Mouse (Mus musculus) kidney, postnatal 4 days (tissue): Measurements from ENCODE around the gene Klk1b26.
"Not testable (repeated sequence)": the region's sequence is repeated elsewhere in the genome, so short reads cannot be mapped to it uniquely, and the experiment has no call there.

ENCODE experiments used
- DNase-seq, 2 experiments: peaks; one replicate each; pipeline ENCODE4 v3.0.0; 2021; ENCODE audit warnings: mixed read lengths in 2 of 2

Klk1b26 gene

DNA sequence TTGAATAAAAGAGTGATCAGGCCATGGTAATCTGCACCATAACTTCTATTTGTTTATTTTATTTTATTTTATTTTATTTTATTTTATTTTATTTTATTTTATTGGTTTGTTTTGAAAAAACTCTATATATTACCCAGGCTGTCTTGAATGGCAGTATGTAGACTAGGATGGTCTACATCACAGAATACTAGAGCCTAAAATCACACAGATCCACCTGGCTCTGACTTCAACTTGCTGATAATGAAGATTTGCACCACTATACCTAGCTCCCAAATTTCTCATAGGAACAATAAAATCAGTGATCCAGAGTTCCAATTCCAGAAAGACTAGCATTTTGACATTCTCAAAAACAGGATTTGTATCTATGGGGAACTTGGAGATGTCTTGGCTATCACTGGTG lies at the start of gene Klk1b26:
Klk1b26 (plus strand) TSS at position 301 of the 400 bp plus-strand sequence.
- not testable (repeated sequence) for DNase-seq

DNA sequence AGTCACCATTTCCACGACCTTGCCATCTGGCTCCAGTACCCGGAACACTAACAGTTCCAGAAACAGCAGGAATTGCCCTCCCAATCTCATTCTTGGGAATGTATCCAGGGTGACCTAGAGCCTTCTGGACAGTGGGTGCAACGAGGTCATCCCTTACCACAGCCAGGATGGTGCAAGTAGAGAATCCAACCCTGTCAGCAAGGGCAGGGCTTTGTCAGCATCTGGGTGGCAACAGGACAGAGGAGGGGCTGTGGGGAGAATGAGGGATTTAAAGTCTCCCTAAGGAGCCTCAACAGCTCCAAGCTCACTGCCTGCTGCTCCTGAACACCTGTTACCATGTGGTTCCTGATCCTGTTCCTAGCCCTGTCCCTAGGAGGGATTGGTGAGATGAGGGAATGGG lies 45.5 kb upstream of the Klk1b26 start, which contains the start of gene Klk1b1:
Klk1b1 (plus strand) TSS at position 301 of the 400 bp plus-strand sequence.
- no peak for DNase-seq

DNA sequence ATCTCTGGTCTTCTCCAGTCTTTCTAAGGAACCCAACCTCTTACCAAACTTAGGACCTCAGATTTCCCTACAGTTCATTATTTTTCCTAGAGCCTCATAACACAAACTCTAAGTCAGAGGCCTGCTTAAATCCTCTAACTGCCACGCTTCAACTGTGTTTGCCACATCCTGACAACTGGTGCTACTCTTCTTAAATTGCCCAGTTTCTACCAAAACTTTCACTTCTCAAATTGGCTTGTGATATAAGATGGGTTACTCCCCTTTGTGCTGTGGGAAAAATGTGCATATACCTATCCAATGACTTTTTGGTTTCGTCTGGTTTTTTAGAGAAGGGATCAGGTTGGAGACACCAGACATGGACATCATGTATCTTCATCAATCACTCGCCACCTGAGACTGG lies 44.9 kb upstream of the Klk1b26 start:
- no peak for DNase-seq

DNA sequence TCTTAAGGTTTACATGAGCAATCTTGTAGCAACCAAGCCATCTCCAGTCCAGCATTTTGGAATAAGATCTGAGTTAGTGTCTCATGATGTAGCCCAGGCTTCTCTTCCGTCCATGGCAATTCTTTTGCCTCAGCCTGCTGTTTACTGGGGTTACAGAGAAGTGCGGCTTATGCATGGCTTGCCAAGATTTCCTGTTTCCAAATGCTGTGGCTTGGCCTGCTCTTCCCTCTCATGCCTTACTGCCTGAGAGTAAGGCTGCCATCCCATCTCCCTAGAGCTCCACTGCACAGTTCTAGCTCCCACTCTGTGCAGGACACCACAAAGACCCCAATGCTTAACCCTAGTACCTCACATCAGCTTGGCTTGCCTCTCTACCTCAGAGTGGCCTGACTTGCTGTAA lies 44.4 kb upstream of the Klk1b26 start:
- DNase-seq, result no peak

DNA sequence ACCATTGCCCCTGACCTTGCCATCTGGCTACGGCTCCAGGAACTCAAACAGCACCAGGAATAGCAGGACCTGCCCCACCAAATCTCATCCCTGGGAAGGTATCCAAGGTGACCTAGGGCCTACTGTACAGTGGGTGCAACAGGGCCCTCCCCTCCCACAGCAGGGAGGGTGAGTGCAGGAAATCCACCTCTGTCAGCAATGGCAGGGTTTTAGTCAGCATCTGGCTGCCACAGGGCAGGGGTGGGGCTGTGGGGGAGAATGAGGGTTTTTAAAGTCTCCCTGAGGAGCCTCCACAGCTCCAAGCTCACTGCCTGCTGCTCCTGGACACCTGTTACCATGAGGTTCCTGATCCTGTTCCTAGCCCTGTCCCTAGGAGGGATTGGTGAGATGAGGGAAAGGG lies 36.2 kb upstream of the Klk1b26 start, which contains the start of gene Klk1b9:
Klk1b9 (plus strand) TSS at position 301 of the 400 bp plus-strand sequence.
- DNase-seq, result not testable (repeated sequence)

DNA sequence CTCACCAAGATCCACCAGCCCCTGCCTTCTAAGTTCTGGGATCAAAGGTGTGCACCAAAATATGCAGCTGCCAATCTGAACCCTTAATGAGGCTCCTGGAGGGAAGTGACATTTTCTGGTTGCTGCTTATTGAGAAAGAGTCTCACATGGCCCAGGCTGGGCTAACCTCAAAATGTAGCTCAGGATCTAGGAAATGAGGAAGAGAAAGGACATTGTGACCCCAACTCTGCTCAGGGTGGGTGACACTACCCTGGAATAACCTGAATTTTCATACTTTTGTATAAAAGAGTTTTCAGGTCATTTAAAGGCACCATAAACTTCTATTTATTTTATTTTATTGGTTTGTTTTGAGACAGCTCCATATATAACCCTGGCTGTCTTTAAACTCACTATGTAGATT lies 26.3 kb upstream of the Klk1b26 start:
- no peak for DNase-seq

DNA sequence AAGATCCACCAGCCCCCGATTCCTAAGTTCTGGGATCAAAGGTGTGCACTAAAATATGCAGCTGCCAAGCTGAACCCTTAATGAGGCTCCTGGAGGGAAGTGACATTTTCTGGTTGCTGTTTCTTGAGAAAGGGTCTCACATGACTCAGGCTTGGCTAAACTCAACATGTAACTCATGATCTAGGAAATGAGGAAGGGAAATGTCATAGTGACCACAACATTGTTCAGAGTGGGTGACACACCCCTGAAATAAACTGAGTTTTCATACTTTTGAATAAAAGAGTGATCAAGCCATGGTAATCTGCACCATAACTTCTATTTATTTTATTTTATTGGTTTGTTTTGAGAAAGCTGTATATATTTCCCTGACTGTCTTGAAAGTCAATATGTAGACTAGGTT lies 17.1 kb upstream of the Klk1b26 start:
- not testable (repeated sequence) for DNase-seq

DNA sequence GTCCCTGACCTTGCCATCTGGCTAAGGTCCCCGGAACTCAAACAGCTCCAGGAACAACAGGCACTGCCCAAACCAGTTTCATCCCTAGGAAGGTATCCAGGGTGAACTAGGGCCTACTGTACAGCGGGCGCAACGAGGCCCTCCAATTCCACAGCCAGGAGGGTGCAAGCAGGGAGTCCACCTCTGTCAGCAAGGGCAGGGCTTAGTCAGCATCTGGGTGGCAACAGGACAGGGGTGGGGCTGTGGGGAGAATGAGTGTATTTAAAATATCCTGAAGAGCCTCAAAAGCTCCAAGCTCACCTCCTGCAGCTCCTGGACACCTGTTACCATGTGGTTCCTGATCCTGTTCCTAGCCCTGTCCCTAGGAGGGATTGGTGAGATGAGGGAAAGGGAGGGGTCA lies 16.4 kb upstream of the Klk1b26 start, which contains the start of gene Klk1b11:
Klk1b11 (plus strand) TSS at position 301 of the 400 bp plus-strand sequence.
- not testable (repeated sequence) for DNase-seq

DNA sequence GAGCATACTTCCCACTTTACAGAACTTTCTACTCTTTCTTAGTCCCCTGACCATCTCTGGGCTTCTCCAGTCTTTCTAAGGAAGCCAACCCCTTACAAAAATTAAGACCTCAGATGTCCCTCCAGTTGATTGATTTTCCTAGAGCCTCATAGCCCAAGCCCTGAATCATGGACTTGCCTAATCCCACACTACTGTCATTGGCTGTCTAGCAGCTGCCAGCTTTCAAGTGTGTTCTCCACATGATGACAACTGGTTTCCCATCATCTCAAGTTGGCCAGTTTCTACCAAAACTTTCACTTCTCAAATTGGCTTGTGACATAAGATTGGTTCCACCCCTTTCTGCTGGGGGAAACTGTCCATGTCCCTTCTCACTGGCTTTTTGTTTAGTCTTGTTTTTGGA lies 7.1 kb upstream of the Klk1b26 start:
- no peak for DNase-seq

DNA sequence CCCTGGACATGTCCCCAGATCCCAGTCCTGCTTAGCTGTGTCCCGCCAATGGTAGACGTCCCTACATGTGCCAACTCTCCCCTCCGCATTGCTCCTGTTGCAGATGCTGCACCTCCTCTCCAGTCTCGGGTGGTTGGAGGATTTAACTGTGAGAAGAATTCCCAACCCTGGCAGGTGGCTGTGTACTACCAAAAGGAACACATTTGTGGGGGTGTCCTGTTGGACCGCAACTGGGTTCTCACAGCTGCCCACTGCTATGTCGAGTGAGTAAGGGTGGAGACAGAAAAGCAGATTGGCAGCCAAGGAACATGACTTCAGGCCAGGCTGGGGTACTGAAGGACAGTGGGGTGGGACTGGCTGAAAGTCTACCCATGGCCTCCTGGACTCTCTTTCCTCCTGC lies 2.7 kb downstream of the Klk1b26 start:
- not testable (repeated sequence) for DNase-seq

DNA sequence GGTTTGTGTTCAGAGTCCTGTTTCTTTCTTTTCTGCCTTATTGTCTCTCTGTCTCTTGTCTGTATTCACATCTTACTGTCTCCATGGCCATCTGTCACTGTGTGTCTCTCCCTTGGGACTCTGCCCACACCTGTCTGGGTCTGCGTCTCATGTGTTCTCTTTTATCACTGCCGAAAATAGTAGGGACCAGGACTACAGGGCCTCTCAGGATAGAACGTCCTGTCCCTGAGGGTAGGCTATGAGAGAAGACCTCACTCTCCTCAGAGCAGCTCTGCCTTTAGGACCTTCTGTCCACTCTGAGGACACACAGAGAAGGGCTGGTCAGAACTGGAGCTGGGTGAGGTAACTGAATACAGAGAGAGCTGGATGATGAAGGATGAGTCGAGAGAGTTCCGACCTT lies 3.1 kb downstream of the Klk1b26 start:
- no peak for DNase-seq

DNA sequence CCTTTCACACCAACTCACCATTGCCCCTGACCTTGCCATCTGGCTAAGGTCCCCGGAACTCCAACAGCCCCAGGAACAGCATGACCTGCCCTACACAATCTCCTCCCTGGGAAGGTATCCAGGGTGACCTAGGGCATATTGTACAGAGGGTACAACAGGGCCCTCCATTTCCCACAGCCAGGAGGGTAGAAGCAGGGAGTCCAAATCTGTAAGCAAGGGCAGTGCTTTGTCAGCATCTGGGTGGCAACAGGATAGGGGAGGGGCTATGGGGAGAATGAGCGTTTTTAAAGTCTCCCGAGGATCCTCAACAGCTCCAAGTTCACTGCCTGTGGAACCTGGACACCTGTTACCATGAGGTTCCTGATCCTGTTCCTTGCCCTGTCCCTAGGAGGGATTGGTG lies 40.0 kb downstream of the Klk1b26 start, which contains the start of gene Klk1b27:
Klk1b27 (plus strand) TSS at position 301 of the 400 bp plus-strand sequence.
- DNase-seq, result not testable (repeated sequence)
